Mouse (Mus musculus) kidney, embryonic 15.5 days (tissue): Measurements from ENCODE around the gene Tbx19. TPM values are rescaled to one million over a fixed set of nuclear protein-coding genes. Genes with fewer than 3 reads are reported as not detected.
A peak's percentile ranks its signal among the peaks of the same experiment; 100 is the strongest.

Source experiments
- ATAC-seq: fragments of 200-750 bp; cut with Nextera tagmentation; replicated peaks from 2 replicates; pipeline ENCODE4 v1.8.0; 2017; ENCODE audit warnings: moderate TSS enrichment; ENCODE audit not compliant: low FRiP score
- H3K27ac ChIP-seq: fragments of 300-500 bp; sonication (generic); 2 replicates; pipeline ENCODE4 v1.5.1; 2015; ENCODE audit warnings: mild to moderate bottlenecking, inconsistent platforms
- H3K27me3 ChIP-seq: fragments of 300-500 bp; sonication (generic); 2 replicates; pipeline ENCODE4 v1.6.1; 2015; ENCODE audit warnings: inconsistent platforms
- H3K36me3 ChIP-seq: fragments of 300-500 bp; sonication (generic); 2 replicates; pipeline ENCODE4 v1.6.1; 2015; ENCODE audit warnings: inconsistent platforms
- H3K4me1 ChIP-seq: fragments of 300-500 bp; sonication (generic); 2 replicates; pipeline ENCODE4 v1.6.1; 2015; ENCODE audit warnings: inconsistent platforms
- H3K4me2 ChIP-seq: fragments of 300-500 bp; sonication (generic); 2 replicates; pipeline ENCODE4 v1.6.1; 2015; ENCODE audit warnings: moderate library complexity, mild to moderate bottlenecking, inconsistent platforms
- H3K4me3 ChIP-seq: fragments of 300-500 bp; sonication (generic); replicated peaks from 2 replicates; pipeline ENCODE4 v1.5.1; 2015; ENCODE audit warnings: mild to moderate bottlenecking, inconsistent platforms
- H3K9ac ChIP-seq: fragments of 300-500 bp; sonication (generic); 2 replicates; pipeline ENCODE4 v1.6.1; 2015; ENCODE audit warnings: mild to moderate bottlenecking, inconsistent platforms
- H3K9me3 ChIP-seq: fragments of 300-500 bp; sonication (generic); replicated peaks from 2 replicates; pipeline ENCODE4 v1.6.1; 2016; ENCODE audit warnings: inconsistent platforms
- WGBS: fragments of 180-500 bp; shearing (Covaris S2); methylation state at CpG from one replicate; pipeline ENCODE4 v1.1.7; 2015; ENCODE audit warnings: mixed read lengths; 5-methylcytosine and 5-hydroxymethylcytosine counted together
- polyA plus RNA-seq: library from polyadenylated mRNA; unstranded; fragments of >200 nt; fragmentation: Nextera tagmentation; extraction: Ambion mirVana; gene quantifications from 2 replicates; pipeline ENCODE4 v1.2.1, GENCODE M21; 2015

The Tbx19 gene
- polyA plus RNA-seq, 1 experiment from 2014 or later = 0.23 TPM

- Histone ChIP-seq H3K9me3 (no peaks in the 10 kb centered on the region), H3K4me2 (no peak overlapping the region), H3K27me3 (no peaks in the 10 kb centered on the region), H3K27ac (no peak overlapping the region), H3K9ac (no peak overlapping the region), H3K36me3 (no peaks in the 10 kb centered on the region), H3K4me1 (no peaks in the 10 kb centered on the region), H3K4me3 (no peak overlapping the region)
- 64% methylated on average over 5 of the region's 5 CpGs for WGBS
- ATAC-seq = no peak
These were observed 27.3 kb downstream of the Tbx19 start for GRCm38 (mm10) chr1:165133279-165133678.

GRCm38 (mm10) chr1:165132187-165132877 lies 28.2 kb downstream of the Tbx19 start:
- Histone ChIP-seq H3K4me2 (no peak overlapping the region), H3K9ac (no peak overlapping the region), H3K36me3 (no peaks in the 10 kb centered on the region), H3K27ac (no peak overlapping the region), H3K4me1 (no peaks in the 10 kb centered on the region), H3K4me3 (no peak overlapping the region), H3K9me3 (no peaks in the 10 kb centered on the region), H3K27me3 (no peaks in the 10 kb centered on the region)
- 78% methylated on average over 14 of the region's 14 CpGs for whole genome bisulfite sequencing
- ATAC-seq = no peak

GRCm38 (mm10) chr1:165129573-165129972 lies 31.0 kb downstream of the Tbx19 start:
- Histone ChIP-seq H3K36me3 (no peaks in the 10 kb centered on the region), H3K27me3 (no peaks in the 10 kb centered on the region), H3K4me2 (no peak overlapping the region), H3K4me1 (no peaks in the 10 kb centered on the region), H3K4me3 (no peak overlapping the region), H3K27ac (no peak overlapping the region), H3K9ac (no peak overlapping the region), H3K9me3 (no peaks in the 10 kb centered on the region)
- WGBS = 75% methylated on average over 5 of the region's 5 CpGs
- no peak for ATAC-seq

GRCm38 (mm10) chr1:165121096-165121495 lies 39.5 kb downstream of the Tbx19 start:
- Histone ChIP-seq H3K9ac (no peak overlapping the region), H3K27ac (no peak overlapping the region), H3K4me3 (no peak overlapping the region), H3K27me3 (0 out of 2 replicates have a peak, but pooled peaks cover 10% of the 10 kb centered on the region), H3K9me3 (no peaks in the 10 kb centered on the region), H3K36me3 (no peaks in the 10 kb centered on the region), H3K4me2 (peak overlapping the region; percentile 43; the same call in 1 of the 2 replicates), H3K4me1 (peaks cover 11% of the 10 kb centered on the region)
- 66% methylated on average over 7 of the region's 7 CpGs for WGBS
- ATAC-seq = 0 out of 2 replicates have a peak, but pooled peaks have one; percentile 38

GRCm38 (mm10) chr1:165120349-165120898 lies 40.1 kb downstream of the Tbx19 start:
- H3K4me2 ChIP-seq = peak overlapping the region; percentile 43

GRCm38 (mm10) chr1:165119760-165120159 lies 40.8 kb downstream of the Tbx19 start:
- Histone ChIP-seq H3K9me3 (no peaks in the 10 kb centered on the region), H3K27me3 (0 out of 2 replicates have a peak, but pooled peaks cover 10% of the 10 kb centered on the region), H3K4me1 (peaks cover 17% of the 10 kb centered on the region), H3K4me3 (0 out of 2 replicates have a peak overlapping the region, but pooled peaks have one; percentile 5), H3K27ac (no peak overlapping the region), H3K9ac (no peak overlapping the region), H3K4me2 (peak overlapping the region; percentile 36), H3K36me3 (no peaks in the 10 kb centered on the region)
- 18% methylated on average over 8 of the region's 9 CpGs for WGBS
- ATAC-seq = 0 out of 2 replicates have a peak, but pooled peaks have one; percentile 37

More at GRCm38 (mm10) chr1:165120349-165120898, 40.1 kb downstream of the Tbx19 start:
- H3K27ac ChIP-seq = no peak overlapping the region
- no peaks in the 10 kb centered on the region for H3K36me3 ChIP-seq
- peak; percentile 61; the same call in 1 of the 2 replicates for ATAC-seq
- WGBS = 19% methylated on average over 21 of the region's 21 CpGs
- H3K4me3 ChIP-seq = no peak overlapping the region
- no peak overlapping the region for H3K9ac ChIP-seq
- H3K27me3 ChIP-seq = 0 out of 2 replicates have a peak, but pooled peaks cover 10% of the 10 kb centered on the region
- H3K9me3 ChIP-seq = no peaks in the 10 kb centered on the region
- peaks cover 11% of the 10 kb centered on the region for H3K4me1 ChIP-seq

- H3K36me3 ChIP-seq = no peaks in the 10 kb centered on the region
- H3K9ac ChIP-seq = no peak overlapping the region
- 0 out of 2 replicates have a peak, but pooled peaks cover 10% of the 10 kb centered on the region for H3K27me3 ChIP-seq
- H3K4me2 ChIP-seq = peak overlapping the region; percentile 36; the same call in 1 of the 2 replicates
- peaks cover 22% of the 10 kb centered on the region for H3K4me1 ChIP-seq
- H3K4me3 ChIP-seq = no peak overlapping the region
- WGBS = 76% methylated on average over 15 of the region's 15 CpGs
- ATAC-seq = no peak
- no peaks in the 10 kb centered on the region for H3K9me3 ChIP-seq
- H3K27ac ChIP-seq = no peak overlapping the region
These were observed 41.4 kb downstream of the Tbx19 start for GRCm38 (mm10) chr1:165119011-165119726.

GRCm38 (mm10) chr1:165114460-165115175 lies 46.0 kb downstream of the Tbx19 start:
- peak overlapping the region; percentile 30 for H3K4me2 ChIP-seq
- no peaks in the 10 kb centered on the region for H3K9me3 ChIP-seq
- no peak overlapping the region for H3K4me3 ChIP-seq
- peak; percentile 62; the same call in 1 of the 2 replicates for ATAC-seq
- 38% methylated on average over 17 of the region's 17 CpGs for WGBS
- no peak overlapping the region for H3K27ac ChIP-seq
- peaks cover 17% of the 10 kb centered on the region for H3K4me1 ChIP-seq
- H3K36me3 ChIP-seq = no peaks in the 10 kb centered on the region
- no peak overlapping the region for H3K9ac ChIP-seq
- H3K27me3 ChIP-seq = no peaks in the 10 kb centered on the region

- Histone ChIP-seq H3K4me2 (peak overlapping the region; percentile 15; the same call in 1 of the 2 replicates), H3K4me3 (no peak overlapping the region), H3K4me1 (peaks cover 17% of the 10 kb centered on the region), H3K27ac (no peak overlapping the region), H3K9ac (no peak overlapping the region), H3K36me3 (no peaks in the 10 kb centered on the region), H3K9me3 (no peaks in the 10 kb centered on the region), H3K27me3 (no peaks in the 10 kb centered on the region)
- ATAC-seq = peak; percentile 30; the same call in 1 of the 2 replicates
- WGBS = 32% methylated on average over 11 of the region's 11 CpGs
These were observed 46.9 kb downstream of the Tbx19 start for GRCm38 (mm10) chr1:165113700-165114099.

- Histone ChIP-seq H3K4me3 (no peak overlapping the region), H3K36me3 (no peaks in the 10 kb centered on the region), H3K27ac (no peak overlapping the region), H3K9ac (no peak overlapping the region), H3K4me1 (peaks cover 17% of the 10 kb centered on the region), H3K9me3 (no peaks in the 10 kb centered on the region), H3K4me2 (no peak overlapping the region), H3K27me3 (no peaks in the 10 kb centered on the region)
- no peak for ATAC-seq
- 74% methylated on average over 2 of the region's 2 CpGs for WGBS
These were observed 49.9 kb downstream of the Tbx19 start for GRCm38 (mm10) chr1:165110659-165111058.

- Histone ChIP-seq H3K4me3 (no peak overlapping the region), H3K27me3 (no peaks in the 10 kb centered on the region), H3K36me3 (no peaks in the 10 kb centered on the region), H3K4me2 (no peak overlapping the region), H3K27ac (no peak overlapping the region), H3K9ac (no peak overlapping the region), H3K9me3 (no peaks in the 10 kb centered on the region), H3K4me1 (0 out of 2 replicates have a peak, but pooled peaks cover 6% of the 10 kb centered on the region)
- WGBS = 66% methylated on average over 5 of the region's 5 CpGs
- ATAC-seq = no peak
These were observed 51.4 kb downstream of the Tbx19 start for GRCm38 (mm10) chr1:165109135-165109534.
